Comparison of ENCODE assay signal across 8 mouse cellular contexts in the genomic region with DNA sequence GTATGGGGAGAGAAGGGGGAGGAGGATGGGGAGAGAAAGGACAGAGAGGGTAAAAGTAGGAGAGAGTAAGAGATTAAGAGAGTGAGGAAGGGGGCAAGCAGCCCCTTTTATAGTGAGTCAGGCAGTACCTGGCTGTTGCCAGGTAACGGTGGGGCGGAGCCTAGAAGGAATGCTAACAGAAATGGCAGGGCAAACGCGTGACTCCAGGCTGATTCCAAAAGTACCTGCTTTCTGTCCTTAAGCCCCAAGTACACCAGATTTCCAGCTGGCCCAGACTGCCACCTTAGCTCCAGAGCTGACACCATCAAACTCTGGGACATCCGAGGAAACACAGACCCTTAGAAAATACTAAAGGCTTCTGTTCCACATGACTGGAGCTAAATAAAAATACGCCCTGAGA. TPM values are rescaled to one million over a fixed set of nuclear protein-coding genes. Genes with fewer than 3 reads are reported as not detected.
DNase-seq lines count a peak whose midpoint lies in the region; ATAC-seq lines count a peak whose summit lies in the region.

No protein-coding gene starts in this region.

- H3K27ac ChIP-seq in brown adipose tissue, adult 24 weeks (replicated peaks; ENCODE audit: low read depth, low read length), result peak overlapping the region; percentile 87
- no peak overlapping the region for H3K27ac ChIP-seq in hindbrain, embryonic 15.5 days (replicated peaks)
- H3K27ac ChIP-seq in liver, embryonic 13.5 days, result peak overlapping the region; percentile 63

- intact Hi-C loops in heart, postnatal 10 days (cut with DNase I), result no loop called here

- no peaks in the 10 kb centered on the region for H3K27me3 ChIP-seq in hindbrain, embryonic 15.5 days
- 0 out of 2 replicates have a peak, but pooled peaks cover 6% of the 10 kb centered on the region for H3K27me3 ChIP-seq in liver, embryonic 13.5 days
- no peaks in the 10 kb centered on the region for H3K27me3 ChIP-seq in splenic B cell, adult 2 months (ENCODE audit: control insufficient read depth, insufficient read depth, low read length, poor library complexity, severe bottlenecking)

- 22% methylated on average over 6 of the region's 6 CpGs for WGBS in hindbrain, embryonic 15.5 days
- WGBS in liver, embryonic 13.5 days (ENCODE audit: insufficient replicate concordance), result 40% methylated on average over 6 of the region's 6 CpGs

- no peak overlapping the region for H3K4me3 ChIP-seq in brown adipose tissue, adult 24 weeks (ENCODE audit: insufficient read depth, low read depth, low read length)
- H3K4me3 ChIP-seq in hindbrain, embryonic 15.5 days, result no peak overlapping the region
- 0 out of 2 replicates have a peak overlapping the region, but pooled peaks have one; percentile 11 for H3K4me3 ChIP-seq in liver, embryonic 13.5 days (replicated peaks)

- no peak overlapping the region for H3K9ac ChIP-seq in hindbrain, embryonic 15.5 days
- H3K9ac ChIP-seq in liver, embryonic 13.5 days, result no peak overlapping the region

- H3K4me1 ChIP-seq in brown adipose tissue, adult 24 weeks (ENCODE audit: control insufficient read depth, insufficient read depth, insufficient read length, low read length), result peaks cover 54% of the 10 kb centered on the region
- H3K4me1 ChIP-seq in hindbrain, embryonic 15.5 days (replicated peaks), result peaks cover 33% of the 10 kb centered on the region
- H3K4me1 ChIP-seq in liver, embryonic 13.5 days (replicated peaks), result peaks cover 33% of the 10 kb centered on the region

- no peaks in the 10 kb centered on the region for H3K36me3 ChIP-seq in hindbrain, embryonic 15.5 days
- no peaks in the 10 kb centered on the region for H3K36me3 ChIP-seq in liver, embryonic 13.5 days
- H3K36me3 ChIP-seq in splenic B cell, adult 2 months (ENCODE audit: control insufficient read depth, insufficient read depth, low read length, poor library complexity, severe bottlenecking), result no peaks in the 10 kb centered on the region

- DNase-seq in heart, adult 11 months, result peak; percentile 95
- no peak for DNase-seq in heart, postnatal 10 days
- DNase-seq in liver, embryonic 13.5 days, result no peak
- peak; percentile 15 for DNase-seq in splenic B cell, adult 2 months (ENCODE audit: low read depth, low spot score)
- DNase-seq in ovary, adult 18-20 months (ENCODE audit: low spot score), result no peak
- DNase-seq in frontal cortex, postnatal 10 days (ENCODE audit: low spot score in 2 of 2), result no peak

- H3K9me3 ChIP-seq in hindbrain, embryonic 15.5 days, result no peaks in the 10 kb centered on the region
- H3K9me3 ChIP-seq in liver, embryonic 13.5 days (replicated peaks), result no peaks in the 10 kb centered on the region

- peak overlapping the region; percentile 30 for H3K4me2 ChIP-seq in hindbrain, embryonic 15.5 days
- H3K4me2 ChIP-seq in liver, embryonic 13.5 days, result peak overlapping the region; percentile 41

- ATAC-seq in hindbrain, embryonic 15.5 days (ENCODE audit: low FRiP score, low read depth), result no peak
- no peak for ATAC-seq in liver, embryonic 13.5 days (ENCODE audit: low read depth)

RNA-seq across cellular contexts. Expression of a gene that starts 40.0 kb away (rescaled TPM):
- 100 to 1,000 TPM; 397 to 585 TPM for total RNA-seq in heart, postnatal 10 days (2021)
- polyA plus RNA-seq in brown adipose tissue, adult 24 weeks (2012; ENCODE audit: insufficient read depth, insufficient read length, missing spikeins), result 52.5 and 54.2 TPM in 2 replicates
- 56.9 and 63.2 TPM in 2 replicates for polyA plus RNA-seq in hindbrain, embryonic 15.5 days (2015; fragmentation: Nextera tagmentation; extraction: Ambion mirVana)
- 4.8 and 6.2 TPM in 2 replicates for polyA plus RNA-seq in liver, embryonic 13.5 days (2015; fragmentation: Nextera tagmentation; extraction: Ambion mirVana)

Comparison
In these comparisons a context has a peak if more than half of its experiments do, and no peak if none do; other contexts are left out.
1. DNase-seq: peak in heart, adult 11 months (single experiment) and splenic B cell, adult 2 months (single experiment); none in heart, postnatal 10 days (0 of 2), liver, embryonic 13.5 days (single experiment), ovary, adult 18-20 months (single experiment) and frontal cortex, postnatal 10 days (0 of 2).